Mouse (Mus musculus) liver, embryonic 14.5 days (tissue): ENCODE data around the gene Cfap70. TPM values are rescaled to one million over a fixed set of nuclear protein-coding genes. Genes with fewer than 3 reads are reported as not detected.

Source experiments
- ATAC-seq: fragments of 200-750 bp; cut with Nextera tagmentation; 2 replicates; pipeline ENCODE4 v1.8.0; 2017; ENCODE audit warnings: moderate number of reproducible peaks, mild to moderate bottlenecking, moderate library complexity; ENCODE audit not compliant: insufficient read depth
- DNase-seq, 3 experiments: peaks; one replicate each; pipeline ENCODE4 v3.0.0-alpha.2; 2012 to 2013; ENCODE audit warnings: low read depth in 3 of 3, low spot score in 3 of 3
- H3K27ac ChIP-seq: fragments of 300-500 bp; sonication (generic); 2 replicates; pipeline ENCODE4 v1.5.1; 2014; ENCODE audit warnings: moderate library complexity, mild to moderate bottlenecking, control low read depth, inconsistent platforms
- H3K27me3 ChIP-seq: fragments of 300-500 bp; sonication (generic); 2 replicates; pipeline ENCODE4 v1.6.1; 2014; ENCODE audit warnings: mild to moderate bottlenecking, low read length, moderate library complexity; ENCODE audit not compliant: control insufficient read depth, insufficient read depth
- H3K36me3 ChIP-seq: fragments of 300-500 bp; sonication (generic); replicated peaks from 2 replicates; pipeline ENCODE4 v1.6.1; 2014; ENCODE audit warnings: low read depth; ENCODE audit not compliant: control insufficient read depth, insufficient read depth
- H3K4me1 ChIP-seq, 2 experiments: fragments of 200-500 bp in 1 of 2; fragments of 300-500 bp in 1 of 2; sonication (generic) in 1 of 2; replicated peaks; 2 replicates each; pipeline ENCODE4 v1.6.1; 2012 to 2014; ENCODE audit warnings: antibody characterized with exemption in 1 of 2, inconsistent platforms in 1 of 2, low read length in 1 of 2; ENCODE audit not compliant: control insufficient read depth in 2 of 2, insufficient read depth in 2 of 2
- H3K4me2 ChIP-seq: fragments of 300-500 bp; sonication (generic); 2 replicates; pipeline ENCODE4 v1.6.1; 2014; ENCODE audit warnings: low read depth, mild to moderate bottlenecking, control low read depth, moderate library complexity
- H3K4me3 ChIP-seq, 2 experiments: fragments of 200-500 bp in 1 of 2; fragments of 300-500 bp in 1 of 2; sonication (generic) in 1 of 2; 2 replicates each; pipeline ENCODE4 v1.5.1; 2012 to 2014; ENCODE audit warnings: low read depth in 2 of 2, low read length in 2 of 2, mild to moderate bottlenecking in 2 of 2, control low read depth in 1 of 2, inconsistent platforms in 1 of 2, moderate library complexity in 1 of 2; ENCODE audit not compliant: insufficient read depth in 1 of 2
- H3K9ac ChIP-seq: fragments of 300-500 bp; sonication (generic); replicated peaks from 2 replicates; pipeline ENCODE4 v1.6.1; 2014; ENCODE audit warnings: mild to moderate bottlenecking, control low read depth, moderate library complexity
- H3K9me3 ChIP-seq: fragments of 300-500 bp; sonication (generic); 2 replicates; pipeline ENCODE4 v1.6.1; 2016; ENCODE audit warnings: low read length, mixed read lengths; ENCODE audit not compliant: control insufficient read depth
- CTCF ChIP-seq: IDR thresholded peaks from 2 replicates; pipeline ENCODE4 v1.5.1; 2016; ENCODE audit warnings: antibody characterized with exemption, low read depth, control low read depth
- EP300 ChIP-seq: IDR thresholded peaks from 2 replicates; pipeline ENCODE4 v1.6.1; 2016; ENCODE audit warnings: antibody characterized with exemption, low read depth
- WGBS: fragments of 180-500 bp; shearing (Covaris S2); extraction: QIAGEN DNeasy Blood & Tissue Kit; methylation state at CpG from one replicate; pipeline ENCODE4 v1.1.7; 2014; ENCODE audit not compliant: insufficient replicate concordance; 5-methylcytosine and 5-hydroxymethylcytosine counted together
- polyA plus RNA-seq, 2 experiments: library from polyadenylated mRNA; depleted of rRNA in 1 of 2; stranded (reverse) in 1 of 2; unstranded in 1 of 2; fragments of >200 nt; fragmentation: Nextera tagmentation in 1 of 2; extraction: Ambion mirVana in 1 of 2; gene quantifications; 2 replicates each; pipeline versions ENCODE4 v1.2.1 to v1.2.3; 2012 to 2014

The Cfap70 gene
- polyA plus RNA-seq, 2 experiments, result 0.03 to 0.08 TPM

- no peaks in the 10 kb centered on the region; the same call in 1 of the 2 replicates for H3K36me3 ChIP-seq
- H3K4me3 ChIP-seq, result peak within 1 kb of the TSS; percentile 83 to 96
- TF ChIP-seq CTCF, result peak; percentile 72
- no peak for TF ChIP-seq EP300
- ATAC-seq (peak; percentile 98), DNase-seq (peak; percentile 95 to 97 (median 96))
- H3K4me2 ChIP-seq, result peak within 1 kb of the TSS; percentile 90
- peaks cover 13% of the 10 kb centered on the region in 2 experiments for H3K4me1 ChIP-seq
- peak within 1 kb of the TSS; percentile 85 for H3K27ac ChIP-seq
- H3K27me3 ChIP-seq, result no peaks in the 10 kb centered on the region
- H3K9me3 ChIP-seq, result no peaks in the 10 kb centered on the region
- under 1% methylated on average over 42 of the region's 42 CpGs for WGBS
- H3K9ac ChIP-seq, result peak within 1 kb of the TSS; percentile 86
Measured at GRCm38 (mm10) chr14:20347991-20348541, 104.0 kb downstream of the Cfap70 start, which contains the start of the genes Ecd and Fam149b. Ecd (minus strand) TSS chr14:20348121. Fam149b (plus strand) TSS chr14:20348162.

- Histone ChIP-seq H3K36me3 (no peaks in the 10 kb centered on the region; the same call in 1 of the 2 replicates), H3K4me3 (peak overlapping the region; percentile 83 to 96), H3K9ac (peak overlapping the region; percentile 86), H3K27me3 (no peaks in the 10 kb centered on the region), H3K9me3 (no peaks in the 10 kb centered on the region), H3K4me2 (peak overlapping the region; percentile 90), H3K27ac (peak overlapping the region; percentile 44), H3K4me1 (peaks cover 13% of the 10 kb centered on the region in 2 experiments)
- WGBS, result 3% methylated on average over 15 of the region's 15 CpGs
- ATAC-seq, result peak; percentile 61
- DNase-seq, result peak in 1 of 3 experiments; percentile 22
- TF ChIP-seq CTCF (no peak), EP300 (no peak)
Measured at GRCm38 (mm10) chr14:20347441-20347990, 104.5 kb downstream of the Cfap70 start.

- Histone ChIP-seq H3K4me3 (no peak overlapping the region), H3K36me3 (no peaks in the 10 kb centered on the region; the same call in 1 of the 2 replicates), H3K9me3 (no peaks in the 10 kb centered on the region), H3K27me3 (no peaks in the 10 kb centered on the region), H3K4me2 (no peak overlapping the region), H3K27ac (no peak overlapping the region), H3K4me1 (peaks cover 13% of the 10 kb centered on the region in 2 experiments), H3K9ac (no peak overlapping the region)
- TF ChIP-seq CTCF, result no peak
- TF ChIP-seq EP300, result no peak
- DNase-seq (no peak), ATAC-seq (no peak)
- WGBS, result 84% methylated on average over 9 of the region's 9 CpGs
Measured at GRCm38 (mm10) chr14:20345885-20346284, 106.1 kb downstream of the Cfap70 start.

Other genes with a start within 250 kb of the Cfap70 start
- gene Kcnk16, start 183.0 kb downstream of the Cfap70 start, polyA plus RNA-seq (2012; rRNA removed), result 5.4 and 8.5 TPM in 2 replicates
- 8.8 and 10.5 TPM in 2 replicates for gene Kcnk16, start 183.0 kb downstream of the Cfap70 start, polyA plus RNA-seq (2014; fragmentation: Nextera tagmentation; extraction: Ambion mirVana)
- gene Nudt13, start 157.5 kb downstream of the Cfap70 start, polyA plus RNA-seq (2012; rRNA removed), result 5.1 and 6.1 TPM in 2 replicates
- 2.6 and 4.8 TPM in 2 replicates for gene Nudt13, start 157.5 kb downstream of the Cfap70 start, polyA plus RNA-seq (2014; fragmentation: Nextera tagmentation; extraction: Ambion mirVana)
- gene Ecd, start 104.1 kb downstream of the Cfap70 start, polyA plus RNA-seq (2012; rRNA removed), result 12.4 and 15.6 TPM in 2 replicates
- gene Ecd, start 104.1 kb downstream of the Cfap70 start, polyA plus RNA-seq (2014; fragmentation: Nextera tagmentation; extraction: Ambion mirVana), result 25.8 and 28.9 TPM in 2 replicates
- gene Fam149b, start 104.1 kb downstream of the Cfap70 start, polyA plus RNA-seq (2012; rRNA removed), result 6.6 and 7.4 TPM in 2 replicates
- gene Fam149b, start 104.1 kb downstream of the Cfap70 start, polyA plus RNA-seq (2014; fragmentation: Nextera tagmentation; extraction: Ambion mirVana), result 6.8 and 8.2 TPM in 2 replicates
- 30.0 and 76.3 TPM in 2 replicates for gene Dnajc9, start 63.3 kb downstream of the Cfap70 start, polyA plus RNA-seq (2012; rRNA removed)
- gene Dnajc9, start 63.3 kb downstream of the Cfap70 start, polyA plus RNA-seq (2014; fragmentation: Nextera tagmentation; extraction: Ambion mirVana), result 94.5 and 103 TPM in 2 replicates
- 19.0 and 22.9 TPM in 2 replicates for gene Mrps16, start 58.6 kb downstream of the Cfap70 start, polyA plus RNA-seq (2012; rRNA removed)
- 58.1 and 61.0 TPM in 2 replicates for gene Mrps16, start 58.6 kb downstream of the Cfap70 start, polyA plus RNA-seq (2014; fragmentation: Nextera tagmentation; extraction: Ambion mirVana)
- gene Anxa7, start 27.9 kb upstream of the Cfap70 start, polyA plus RNA-seq (2012; rRNA removed), result 28.7 and 36.6 TPM in 2 replicates
- 41.6 and 43.6 TPM in 2 replicates for gene Anxa7, start 27.9 kb upstream of the Cfap70 start, polyA plus RNA-seq (2014; fragmentation: Nextera tagmentation; extraction: Ambion mirVana)
- 1.1 and 1.6 TPM in 2 replicates for gene Mss51, start 44.7 kb upstream of the Cfap70 start, polyA plus RNA-seq (2012; rRNA removed)
- gene Mss51, start 44.7 kb upstream of the Cfap70 start, polyA plus RNA-seq (2014; fragmentation: Nextera tagmentation; extraction: Ambion mirVana), result 0.29 and 0.67 TPM in 2 replicates
- 18.0 and 22.7 TPM in 2 replicates for gene Ppp3cb, start 94.3 kb upstream of the Cfap70 start, polyA plus RNA-seq (2012; rRNA removed)
- 21.6 and 24.8 TPM in 2 replicates for gene Ppp3cb, start 94.3 kb upstream of the Cfap70 start, polyA plus RNA-seq (2014; fragmentation: Nextera tagmentation; extraction: Ambion mirVana)
- gene Usp54, start 188.8 kb upstream of the Cfap70 start, polyA plus RNA-seq (2012; rRNA removed), result 1.2 and 1.3 TPM in 2 replicates
- gene Usp54, start 188.8 kb upstream of the Cfap70 start, polyA plus RNA-seq (2014; fragmentation: Nextera tagmentation; extraction: Ambion mirVana), result 1.1 and 1.2 TPM in 2 replicates
- 0.04 and 0.10 TPM in 2 replicates for gene Myoz1, start 204.3 kb upstream of the Cfap70 start, polyA plus RNA-seq (2012; rRNA removed)
- 0.14 TPM in 1 of 2 replicates, not detected in the other for gene Myoz1, start 204.3 kb upstream of the Cfap70 start, polyA plus RNA-seq (2014; fragmentation: Nextera tagmentation; extraction: Ambion mirVana)
- 0.02 TPM in 2 replicates for gene Synpo2l, start 216.1 kb upstream of the Cfap70 start, polyA plus RNA-seq (2012; rRNA removed)
- gene Synpo2l, start 216.1 kb upstream of the Cfap70 start, polyA plus RNA-seq (2014; fragmentation: Nextera tagmentation; extraction: Ambion mirVana), result 0.09 TPM in 1 of 2 replicates, not detected in the other
- 36.4 and 37.1 TPM in 2 replicates for gene Sec24c, start 222.1 kb upstream of the Cfap70 start, polyA plus RNA-seq (2012; rRNA removed)
- gene Sec24c, start 222.1 kb upstream of the Cfap70 start, polyA plus RNA-seq (2014; fragmentation: Nextera tagmentation; extraction: Ambion mirVana), result 28.4 and 33.8 TPM in 2 replicates
- gene Fut11, start 242.7 kb upstream of the Cfap70 start, polyA plus RNA-seq (2012; rRNA removed), result 2.8 and 3.3 TPM in 2 replicates
- 4.3 and 5.7 TPM in 2 replicates for gene Fut11, start 242.7 kb upstream of the Cfap70 start, polyA plus RNA-seq (2014; fragmentation: Nextera tagmentation; extraction: Ambion mirVana)